8 mouse cellular contexts compared by ENCODE assay signal in the genomic region with DNA sequence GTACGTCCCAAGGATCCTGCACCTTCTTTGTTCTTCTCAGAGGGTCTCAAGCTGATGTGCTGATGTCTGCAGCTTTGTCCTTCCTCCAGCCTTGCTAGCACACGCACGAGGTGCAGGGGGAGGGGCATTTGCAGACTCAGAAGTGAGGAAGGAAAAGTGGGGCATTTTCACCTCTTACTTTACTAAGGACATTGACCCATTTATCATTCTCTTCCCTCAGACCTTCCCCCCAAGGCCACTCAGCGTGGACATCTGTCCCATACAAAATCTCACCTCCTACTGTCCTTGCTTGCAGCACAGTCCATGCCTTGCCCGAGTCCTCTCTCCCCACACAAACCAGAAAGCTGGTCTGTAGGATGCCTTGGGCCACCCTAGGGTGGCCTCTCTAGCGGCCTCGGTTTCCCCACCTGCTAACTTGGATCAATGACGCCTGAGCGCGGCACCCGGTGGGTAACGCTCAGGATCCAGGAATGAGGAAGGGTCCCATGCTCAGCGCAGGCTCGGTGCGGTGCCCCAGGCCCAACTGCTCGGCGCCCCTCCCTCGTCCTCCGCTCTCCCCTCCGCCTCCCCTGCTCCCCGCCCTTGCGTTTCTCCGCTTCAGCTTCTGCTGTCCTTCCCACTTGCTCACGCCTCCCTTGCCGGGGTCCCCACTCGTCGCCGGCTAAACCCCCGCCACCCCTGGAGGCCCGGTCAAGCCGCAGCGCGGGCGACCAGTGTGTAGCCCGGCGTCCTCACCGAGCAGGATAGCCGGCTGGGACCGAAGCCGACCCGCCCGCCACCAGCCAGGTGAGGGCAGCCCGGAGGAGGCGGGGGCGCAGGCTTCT. TPM values are rescaled to one million over a fixed set of nuclear protein-coding genes. Genes with fewer than 3 reads are reported as not detected.
DNase-seq lines count a peak whose midpoint lies in the region; ATAC-seq lines count a peak whose summit lies in the region.

TSS of gene C1qtnf4 (plus strand) at position 643 of the 824 bp plus-strand sequence.

- no peaks in the 10 kb centered on the region for H3K36me3 ChIP-seq in liver, embryonic 11.5 days (ENCODE audit: control insufficient read depth, insufficient read depth, low read length)
- no peaks in the 10 kb centered on the region for H3K36me3 ChIP-seq in midbrain, embryonic 15.5 days (replicated peaks)

- WGBS in liver, embryonic 11.5 days: 3% methylated on average over 45 of the region's 45 CpGs
- WGBS in midbrain, embryonic 15.5 days: 2% methylated on average over 45 of the region's 45 CpGs

- peaks cover 16% of the 10 kb centered on the region for H3K4me1 ChIP-seq in liver, embryonic 11.5 days (replicated peaks; ENCODE audit: control insufficient read depth, insufficient read depth, low read length)
- H3K4me1 ChIP-seq in midbrain, embryonic 15.5 days: peaks cover 51% of the 10 kb centered on the region

- H3K9me3 ChIP-seq in liver, embryonic 11.5 days (ENCODE audit: control insufficient read depth, low read length): no peaks in the 10 kb centered on the region
- H3K9me3 ChIP-seq in midbrain, embryonic 15.5 days: no peaks in the 10 kb centered on the region

- H3K4me3 ChIP-seq in liver, embryonic 11.5 days (ENCODE audit: low read depth, low read length): peak within 1 kb of the TSS; percentile 55
- peak within 1 kb of the TSS; percentile 93 for H3K4me3 ChIP-seq in midbrain, embryonic 15.5 days

- peak within 1 kb of the TSS; percentile 88 for H3K4me2 ChIP-seq in liver, embryonic 11.5 days
- peak within 1 kb of the TSS; percentile 79 for H3K4me2 ChIP-seq in midbrain, embryonic 15.5 days

- DNase-seq in liver, embryonic 11.5 days (ENCODE audit: low spot score): no peak
- DNase-seq in liver: no peak
- DNase-seq in cerebellum, postnatal 10 days: peak; percentile 69 to 80
- peak; percentile 49 to 65 for DNase-seq in frontal cortex, postnatal 36 days (ENCODE audit: low spot score in 2 of 2)
- DNase-seq in layer of hippocampus, postnatal 14 days (ENCODE audit: low spot score in 2 of 2): no peak
- no peak for DNase-seq in spleen, adult 18-20 months
- DNase-seq in ovary, postnatal 36 days (ENCODE audit: low spot score): no peak

- H3K27me3 ChIP-seq in liver, embryonic 11.5 days (replicated peaks; ENCODE audit: control insufficient read depth, insufficient read depth, low read length): peaks cover 75% of the 10 kb centered on the region
- H3K27me3 ChIP-seq in midbrain, embryonic 15.5 days (replicated peaks): peaks cover 11% of the 10 kb centered on the region

- peak within 1 kb of the TSS; percentile 50 for H3K9ac ChIP-seq in liver, embryonic 11.5 days (ENCODE audit: low read depth, low read length)
- H3K9ac ChIP-seq in midbrain, embryonic 15.5 days: peak within 1 kb of the TSS; percentile 95

- H3K27ac ChIP-seq in liver, embryonic 11.5 days (ENCODE audit: low read depth, low read length): no peak within 1 kb of the TSS
- H3K27ac ChIP-seq in midbrain, embryonic 15.5 days: peak within 1 kb of the TSS; percentile 97

- ATAC-seq in liver, embryonic 11.5 days (replicated peaks; ENCODE audit: low FRiP score): no peak
- peak; percentile 86 for ATAC-seq in midbrain, embryonic 15.5 days (replicated peaks)

RNA-seq across cellular contexts. Expression of gene C1qtnf4, which starts in this region (rescaled TPM):
- polyA plus RNA-seq in liver, embryonic 11.5 days (2014; fragmentation: Nextera tagmentation; extraction: Ambion mirVana): 6.6 and 6.9 TPM in 2 replicates
- 100 to 1,000 TPM; 172 to 176 TPM for total RNA-seq in layer of hippocampus, postnatal 14 days (2021)
- 137 and 138 TPM in 2 replicates for polyA plus RNA-seq in midbrain, embryonic 15.5 days (2015; fragmentation: Nextera tagmentation; extraction: Ambion mirVana)

Comparison
In these comparisons a context has a peak if more than half of its experiments do, and no peak if none do; other contexts are left out.
1. RNA of gene C1qtnf4 (polyA plus RNA-seq): 137 to 138 TPM in midbrain, embryonic 15.5 days; 6.6 to 6.9 TPM in liver, embryonic 11.5 days; every median in the first group is over 10 times any median in the second.
2. DNase-seq: peak in cerebellum, postnatal 10 days (2 of 2) and frontal cortex, postnatal 36 days (2 of 2); none in liver, embryonic 11.5 days (single experiment), liver (single experiment), layer of hippocampus, postnatal 14 days (0 of 2), spleen, adult 18-20 months (0 of 2) and ovary, postnatal 36 days (single experiment).